Mouse (Mus musculus): ENCODE measurements at regions not wholly inside any gene's neighbourhood (a gene's known extent, or its start where the extent isn't known, plus 50 kb on each side); places are given as distances from the start of the nearest gene placed in this dataset.

DNA sequence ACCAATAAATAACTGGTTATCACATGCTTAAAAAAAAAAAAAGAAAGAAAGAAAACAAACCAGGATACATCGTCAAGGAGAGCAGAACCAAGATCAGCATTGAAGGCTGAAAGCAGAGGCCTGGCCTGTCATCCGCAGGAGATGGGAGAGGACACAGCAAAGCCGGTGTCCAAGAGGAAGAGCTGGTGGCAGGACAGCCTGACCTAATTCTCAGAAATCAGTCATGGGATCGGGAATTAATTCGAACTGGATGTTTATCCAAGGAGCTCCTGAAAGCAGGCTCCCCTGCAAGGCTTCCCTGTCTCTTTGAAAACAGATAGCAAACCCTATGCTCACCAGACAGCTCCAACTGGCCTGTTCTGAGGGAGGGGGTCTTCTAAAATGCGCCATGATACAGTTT, 75.5 kb upstream of the 4930412O13Rik start:
- 92% methylated on average over 6 of the region's 6 CpGs for WGBS
- TF ChIP-seq CTCF (IDR thresholded peaks at IDR 0.05; ENCODE audit: borderline replicate concordance, control insufficient read depth, extremely low read depth, insufficient read depth, low read length, poor library complexity) (no peak), POLR2A (IDR thresholded peaks at IDR 0.05; ENCODE audit: control insufficient read depth, extremely low read depth, insufficient read depth, low read length, poor library complexity) (no peak)
- Histone ChIP-seq H3K4me1 (replicated peaks; ENCODE audit: control insufficient read depth, insufficient read depth, low read length) (peaks cover 9% of the 10 kb centered on the region), H3K27me3 (ENCODE audit: control insufficient read depth, insufficient read depth, low read length) (no peaks in the 10 kb centered on the region), H3K4me3 (ENCODE audit: control insufficient read depth, insufficient read depth, low read length) (no peak overlapping the region), H3K36me3 (ENCODE audit: control insufficient read depth, insufficient read depth, low read length) (no peaks in the 10 kb centered on the region), H3K27ac (ENCODE audit: control insufficient read depth, insufficient read depth, low read length) (no peak overlapping the region)
- DNase-seq, result no peak
